Mouse (Mus musculus) lung, postnatal 4 days (tissue): ENCODE data around the gene Syt1.
A peak's percentile ranks its signal among the peaks of the same experiment; 100 is the strongest.

Source experiments
- DNase-seq, 2 experiments: peaks; one replicate each; pipeline ENCODE4 v3.0.0; 2021

The Syt1 gene

GRCm38 (mm10) chr10:108506917-108507316 lies 503.9 kb downstream of the Syt1 start:
- no peak for DNase-seq

GRCm38 (mm10) chr10:108504925-108505324 lies 505.9 kb downstream of the Syt1 start:
- no peak for DNase-seq

GRCm38 (mm10) chr10:108504128-108504870 lies 506.5 kb downstream of the Syt1 start:
- no peak for DNase-seq

GRCm38 (mm10) chr10:108490231-108490630 lies 520.6 kb downstream of the Syt1 start:
- peak; percentile 15 to 42 for DNase-seq

GRCm38 (mm10) chr10:108483991-108484390 lies 526.8 kb downstream of the Syt1 start:
- DNase-seq: no peak

- DNase-seq: no peak
Observed at GRCm38 (mm10) chr10:108480146-108480850, 530.5 kb downstream of the Syt1 start.

- no peak for DNase-seq
Observed at GRCm38 (mm10) chr10:108470319-108470955, 540.3 kb downstream of the Syt1 start.

GRCm38 (mm10) chr10:108466539-108466938 lies 544.2 kb downstream of the Syt1 start:
- DNase-seq: peak in 1 of 2 experiments; percentile 52

GRCm38 (mm10) chr10:108461862-108462261 lies 548.9 kb downstream of the Syt1 start:
- no peak for DNase-seq

- DNase-seq: no peak
Observed at GRCm38 (mm10) chr10:108457054-108457453, 553.7 kb downstream of the Syt1 start.

- no peak for DNase-seq
Observed at GRCm38 (mm10) chr10:108455883-108456282, 554.9 kb downstream of the Syt1 start.

GRCm38 (mm10) chr10:108455204-108455603 lies 555.6 kb downstream of the Syt1 start:
- DNase-seq: no peak

GRCm38 (mm10) chr10:108454691-108455117 lies 556.1 kb downstream of the Syt1 start:
- DNase-seq: no peak

- peak; percentile 31 to 68 for DNase-seq
Observed at GRCm38 (mm10) chr10:108453561-108453960, 557.2 kb downstream of the Syt1 start.

- DNase-seq: no peak
Observed at GRCm38 (mm10) chr10:108452421-108452820, 558.4 kb downstream of the Syt1 start.

- no peak for DNase-seq
Observed at GRCm38 (mm10) chr10:108451516-108451915, 559.3 kb downstream of the Syt1 start.

GRCm38 (mm10) chr10:108450401-108450800 lies 560.4 kb downstream of the Syt1 start:
- DNase-seq: no peak

GRCm38 (mm10) chr10:108448421-108448820 lies 562.4 kb downstream of the Syt1 start:
- DNase-seq: peak; percentile 44 to 71
